Mouse (Mus musculus) splenic B cell, adult 2 months (primary cell): Measurements from ENCODE around the gene H2afz.

Experiments
- DNase-seq: peaks from one replicate; pipeline ENCODE4 v3.0.0-alpha.2; 2011; ENCODE audit warnings: low read depth, low spot score
- H3K27me3 ChIP-seq: 2 replicates; pipeline ENCODE4 v1.6.1; 2012; ENCODE audit warnings: mild to moderate bottlenecking, low read length, moderate library complexity, mixed read lengths; ENCODE audit not compliant: control insufficient read depth, poor library complexity, insufficient read depth, severe bottlenecking
- H3K36me3 ChIP-seq: 2 replicates; pipeline ENCODE4 v1.6.1; 2012; ENCODE audit warnings: mild to moderate bottlenecking, low read length, moderate library complexity, mixed read lengths; ENCODE audit not compliant: control insufficient read depth, poor library complexity, insufficient read depth, severe bottlenecking

H2afz gene

GRCm38 (mm10) chr3:137864124-137864987 is at the start of gene H2afz:
Gene H2afz (plus strand): TSS chr3:137864487.
- Histone ChIP-seq H3K36me3 (no peaks in the 10 kb centered on the region), H3K27me3 (no peaks in the 10 kb centered on the region)
- DNase-seq = peak; percentile 98

GRCm38 (mm10) chr3:137818713-137819112 is 45.6 kb upstream of the H2afz start:
- Histone ChIP-seq H3K36me3 (no peaks in the 10 kb centered on the region), H3K27me3 (no peaks in the 10 kb centered on the region)
- no peak for DNase-seq

- Histone ChIP-seq H3K36me3 (no peaks in the 10 kb centered on the region), H3K27me3 (no peaks in the 10 kb centered on the region)
- DNase-seq = no peak
These were observed 43.4 kb upstream of the H2afz start for GRCm38 (mm10) chr3:137820688-137821467.

GRCm38 (mm10) chr3:137823317-137823716 is 41.0 kb upstream of the H2afz start:
- no peak for DNase-seq
- no peaks in the 10 kb centered on the region for H3K27me3 ChIP-seq
- H3K36me3 ChIP-seq = no peaks in the 10 kb centered on the region

GRCm38 (mm10) chr3:137827678-137828077 is 36.6 kb upstream of the H2afz start:
- Histone ChIP-seq H3K27me3 (no peaks in the 10 kb centered on the region), H3K36me3 (no peaks in the 10 kb centered on the region)
- DNase-seq = no peak

- DNase-seq = no peak
- Histone ChIP-seq H3K27me3 (no peaks in the 10 kb centered on the region), H3K36me3 (no peaks in the 10 kb centered on the region)
These were observed 33.1 kb upstream of the H2afz start for GRCm38 (mm10) chr3:137831156-137831555.

GRCm38 (mm10) chr3:137833128-137833527 is 31.2 kb upstream of the H2afz start:
- DNase-seq = peak; percentile 34
- Histone ChIP-seq H3K36me3 (no peaks in the 10 kb centered on the region), H3K27me3 (no peaks in the 10 kb centered on the region)

GRCm38 (mm10) chr3:137833698-137834097 is 30.6 kb upstream of the H2afz start:
- H3K36me3 ChIP-seq = no peaks in the 10 kb centered on the region
- no peak for DNase-seq
- no peaks in the 10 kb centered on the region for H3K27me3 ChIP-seq

GRCm38 (mm10) chr3:137836543-137836942 is 27.7 kb upstream of the H2afz start:
- Histone ChIP-seq H3K36me3 (no peaks in the 10 kb centered on the region), H3K27me3 (no peaks in the 10 kb centered on the region)
- DNase-seq = no peak

- no peak for DNase-seq
- Histone ChIP-seq H3K36me3 (no peaks in the 10 kb centered on the region), H3K27me3 (no peaks in the 10 kb centered on the region)
These were observed 26.1 kb upstream of the H2afz start for GRCm38 (mm10) chr3:137838160-137838559.

GRCm38 (mm10) chr3:137842944-137843343 is 21.3 kb upstream of the H2afz start:
- Histone ChIP-seq H3K27me3 (no peaks in the 10 kb centered on the region), H3K36me3 (no peaks in the 10 kb centered on the region)
- DNase-seq = no peak

- no peaks in the 10 kb centered on the region for H3K36me3 ChIP-seq
- no peak for DNase-seq
These were observed 20.0 kb upstream of the H2afz start for GRCm38 (mm10) chr3:137844263-137844662.

GRCm38 (mm10) chr3:137846552-137846951 is 17.7 kb upstream of the H2afz start:
- no peaks in the 10 kb centered on the region for H3K27me3 ChIP-seq
- DNase-seq = peak; percentile 23
- no peaks in the 10 kb centered on the region for H3K36me3 ChIP-seq

More at GRCm38 (mm10) chr3:137844263-137844662, 20.0 kb upstream of the H2afz start:
- no peaks in the 10 kb centered on the region for H3K27me3 ChIP-seq

- no peaks in the 10 kb centered on the region for H3K27me3 ChIP-seq
- no peaks in the 10 kb centered on the region for H3K36me3 ChIP-seq
- peak; percentile 34 for DNase-seq
These were observed 15.9 kb upstream of the H2afz start for GRCm38 (mm10) chr3:137848354-137848753.

- no peaks in the 10 kb centered on the region for H3K27me3 ChIP-seq
- no peaks in the 10 kb centered on the region for H3K36me3 ChIP-seq
- no peak for DNase-seq
These were observed 14.6 kb upstream of the H2afz start for GRCm38 (mm10) chr3:137849697-137850096.
